Mouse (Mus musculus) E14TG2a.4 (cell line): ENCODE measurements around the gene Spcs2.

Experiments used
- CTCF ChIP-seq: conservative IDR thresholded peaks from 2 replicates; pipeline ENCODE4 v1.5.1; 2014; ENCODE audit warnings: low read length
- NANOG ChIP-seq: IDR thresholded peaks from 2 replicates; pipeline ENCODE4 v1.6.1; 2014; ENCODE audit warnings: borderline replicate concordance, low read length, mixed read lengths
- POU5F1 ChIP-seq: IDR thresholded peaks from 2 replicates; pipeline ENCODE4 v1.6.1; 2014; ENCODE audit warnings: low read length, borderline replicate concordance

DNA sequence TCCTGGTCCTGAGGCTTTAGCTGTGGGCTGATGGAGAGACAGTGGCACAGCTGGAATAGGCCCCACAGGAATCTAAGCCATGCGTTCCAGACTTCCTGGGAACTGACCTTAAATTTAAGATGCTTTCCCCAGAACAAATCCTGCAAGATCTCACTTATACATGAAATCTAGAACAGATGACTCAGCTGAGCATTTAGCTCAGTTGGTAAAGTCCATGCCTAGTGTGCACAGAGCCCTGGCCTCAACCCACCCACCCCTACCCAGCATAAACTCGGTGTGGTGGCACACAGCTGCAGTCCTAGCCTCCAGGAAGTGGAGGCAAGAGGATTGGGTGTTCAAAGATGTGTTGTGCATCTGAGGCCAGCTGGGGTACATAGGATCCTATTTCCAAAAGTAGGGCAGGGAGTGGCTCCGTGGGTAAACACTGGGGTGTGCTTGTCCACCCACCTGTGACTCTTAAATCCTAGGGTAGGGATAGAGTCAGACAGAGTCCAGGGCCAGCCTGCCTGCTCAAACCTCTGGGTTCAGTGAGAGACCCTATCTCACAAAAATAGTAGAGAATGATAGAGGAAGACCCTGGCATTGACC is 27.0 kb upstream of the Spcs2 start:
- TF ChIP-seq CTCF (no peak), POU5F1 (no peak), NANOG (no peak)
